Mouse (Mus musculus): ENCODE results near the gene Bahcc1. TPM values are rescaled to one million over a fixed set of nuclear protein-coding genes. Genes with fewer than 3 reads are reported as not detected.
A peak's percentile ranks its signal among the peaks of the same experiment; 100 is the strongest.

The Bahcc1 gene
- total and polyA plus RNA-seq, 2 experiments, result 1.2 to 3.4 TPM

DNA sequence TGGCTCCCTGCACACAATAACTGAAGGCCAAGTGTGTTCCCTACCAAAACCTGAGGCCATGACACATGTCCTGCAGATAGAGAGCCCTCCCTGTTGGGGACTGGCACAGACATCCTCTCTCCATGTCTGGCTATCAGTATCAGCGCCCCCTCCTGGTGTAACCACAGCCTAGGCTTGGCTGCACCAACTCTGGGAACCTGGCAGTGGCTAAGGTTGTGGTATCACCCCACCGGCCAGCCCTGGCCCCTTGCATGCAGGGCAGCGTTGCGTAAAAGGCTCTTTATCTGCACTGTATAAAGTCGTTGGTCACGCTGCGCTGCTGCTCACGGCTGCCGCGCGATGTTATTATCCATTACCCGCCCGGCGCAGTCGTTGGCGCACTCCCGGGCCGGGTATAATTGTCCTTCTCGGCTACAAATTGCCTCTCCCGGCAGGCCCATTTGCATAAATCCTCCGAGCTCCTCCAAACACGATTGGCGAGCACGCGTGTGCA lies 47.6 kb downstream of the Bahcc1 start:
- peak; percentile 68 for TF ChIP-seq CTCF (IDR thresholded peaks at IDR 0.05; ENCODE audit: low read depth, low read length)
- TF ChIP-seq POLR2A (IDR thresholded peaks at IDR 0.05; ENCODE audit: extremely low read depth, insufficient read depth, low read length), result no peak
- no peaks in the 10 kb centered on the region for H3K79me2 ChIP-seq (ENCODE audit: control insufficient read depth, insufficient read depth, low read length)
- 78% methylated on average over 25 of the region's 25 CpGs for WGBS
- no peaks in the 10 kb centered on the region for H3K27me3 ChIP-seq (ENCODE audit: control insufficient read depth, insufficient read depth, low read length)
- no peak overlapping the region for H3K9ac ChIP-seq (ENCODE audit: low read depth, low read length)
- no peak overlapping the region for H3K4me3 ChIP-seq (ENCODE audit: insufficient read depth, low read depth, low read length)
- H3K36me3 ChIP-seq (ENCODE audit: control insufficient read depth, insufficient read depth, low read length), result no peaks in the 10 kb centered on the region
- peak; percentile 86 for DNase-seq (ENCODE audit: extremely low read depth, low read depth, low spot score)
- H3K4me1 ChIP-seq (ENCODE audit: control insufficient read depth, insufficient read depth, low read length), result peaks cover 14% of the 10 kb centered on the region
- no peak overlapping the region for H3K27ac ChIP-seq (replicated peaks; ENCODE audit: insufficient read depth, low read depth, low read length)

DNA sequence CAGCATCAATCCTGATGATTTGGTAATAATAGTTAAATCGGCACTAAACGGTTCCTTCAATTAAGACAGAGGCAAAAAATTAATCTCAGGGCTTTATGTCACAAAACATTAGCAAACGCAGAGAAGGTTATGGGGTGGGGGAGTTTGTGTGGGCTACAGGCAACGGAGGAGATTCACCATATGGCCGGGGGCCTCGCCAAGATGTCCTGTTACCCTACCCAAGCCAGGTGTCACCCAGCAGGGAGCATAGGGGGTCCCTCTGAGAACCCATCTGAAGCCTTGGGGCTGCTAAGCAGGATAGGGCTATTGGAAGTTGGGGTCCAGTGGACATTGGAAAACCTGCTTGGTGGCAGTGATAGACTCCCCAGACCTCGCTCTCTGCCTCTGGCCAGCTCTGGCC lies 48.0 kb downstream of the Bahcc1 start:
- DNase-seq (ENCODE audit: extremely low read depth, low read depth, low spot score), result no peak
- no peak overlapping the region for H3K4me3 ChIP-seq (ENCODE audit: insufficient read depth, low read depth, low read length)
- H3K36me3 ChIP-seq (ENCODE audit: control insufficient read depth, insufficient read depth, low read length), result no peaks in the 10 kb centered on the region
- peaks cover 14% of the 10 kb centered on the region for H3K4me1 ChIP-seq (ENCODE audit: control insufficient read depth, insufficient read depth, low read length)
- WGBS, result 78% methylated on average over 7 of the region's 7 CpGs
- H3K9ac ChIP-seq (ENCODE audit: low read depth, low read length), result no peak overlapping the region
- H3K27me3 ChIP-seq (ENCODE audit: control insufficient read depth, insufficient read depth, low read length), result no peaks in the 10 kb centered on the region
- no peaks in the 10 kb centered on the region for H3K79me2 ChIP-seq (ENCODE audit: control insufficient read depth, insufficient read depth, low read length)
- H3K27ac ChIP-seq (replicated peaks; ENCODE audit: insufficient read depth, low read depth, low read length), result peak overlapping the region; percentile 39
- TF ChIP-seq CTCF (IDR thresholded peaks at IDR 0.05; ENCODE audit: low read depth, low read length) (no peak), POLR2A (IDR thresholded peaks at IDR 0.05; ENCODE audit: extremely low read depth, insufficient read depth, low read length) (no peak)

DNA sequence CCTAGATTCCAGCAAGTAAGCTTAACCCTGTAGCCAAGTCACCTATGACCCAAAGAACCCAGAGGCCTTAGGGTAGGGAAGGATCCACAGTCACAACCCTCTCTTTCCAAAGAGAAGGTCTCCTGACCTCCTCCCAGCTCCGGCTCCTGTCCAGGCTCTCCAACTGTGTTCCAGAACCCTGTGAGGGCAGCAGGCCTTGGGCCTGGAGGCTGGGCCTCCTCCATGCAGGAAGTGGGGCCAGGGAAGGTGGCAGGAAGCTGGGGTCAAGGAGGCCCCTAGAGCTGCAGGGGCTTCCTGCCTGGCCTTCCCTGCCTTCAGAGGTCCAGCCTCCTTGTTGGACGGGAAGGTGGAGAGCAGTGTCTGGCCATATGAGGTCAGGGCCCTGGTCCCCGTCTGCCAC lies 48.5 kb downstream of the Bahcc1 start:
- Histone ChIP-seq H3K36me3 (ENCODE audit: control insufficient read depth, insufficient read depth, low read length) (no peaks in the 10 kb centered on the region), H3K4me1 (ENCODE audit: control insufficient read depth, insufficient read depth, low read length) (peaks cover 14% of the 10 kb centered on the region), H3K79me2 (ENCODE audit: control insufficient read depth, insufficient read depth, low read length) (no peaks in the 10 kb centered on the region), H3K9ac (ENCODE audit: low read depth, low read length) (peak overlapping the region; percentile 1; the same call in 1 of the 2 replicates), H3K27me3 (ENCODE audit: control insufficient read depth, insufficient read depth, low read length) (no peaks in the 10 kb centered on the region), H3K4me3 (ENCODE audit: insufficient read depth, low read depth, low read length) (no peak overlapping the region), H3K27ac (replicated peaks; ENCODE audit: insufficient read depth, low read depth, low read length) (peak overlapping the region; percentile 39)
- 26% methylated on average over 3 of the region's 3 CpGs for WGBS
- peak; percentile 97 for DNase-seq (ENCODE audit: extremely low read depth, low read depth, low spot score)
- TF ChIP-seq CTCF (IDR thresholded peaks at IDR 0.05; ENCODE audit: low read depth, low read length) (no peak), POLR2A (IDR thresholded peaks at IDR 0.05; ENCODE audit: extremely low read depth, insufficient read depth, low read length) (no peak)

DNA sequence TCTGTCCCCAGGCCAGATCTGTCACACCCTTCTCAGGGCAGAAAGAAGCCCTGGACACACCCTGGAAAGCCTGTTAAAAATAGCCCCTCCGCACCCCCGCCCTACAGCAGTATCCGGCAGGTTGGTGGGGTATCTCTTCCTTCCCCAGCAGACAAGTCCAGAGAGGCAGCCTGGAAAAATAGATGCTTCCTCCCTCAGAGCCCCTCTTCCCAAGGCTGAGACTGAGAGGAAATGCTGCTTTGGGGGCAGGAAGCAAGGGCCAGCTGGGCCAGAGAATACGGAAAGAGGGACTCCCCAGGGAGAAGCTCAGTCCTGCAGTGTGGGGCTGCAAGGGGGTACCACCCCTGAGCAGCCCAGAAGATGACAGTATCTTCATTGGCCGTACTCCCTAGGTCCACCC lies 50.8 kb downstream of the Bahcc1 start:
- WGBS, result 80% methylated on average over 5 of the region's 5 CpGs
- H3K9ac ChIP-seq (ENCODE audit: low read depth, low read length), result no peak overlapping the region
- DNase-seq (ENCODE audit: extremely low read depth, low read depth, low spot score), result no peak
- H3K27me3 ChIP-seq (ENCODE audit: control insufficient read depth, insufficient read depth, low read length), result no peaks in the 10 kb centered on the region
- H3K4me3 ChIP-seq (ENCODE audit: insufficient read depth, low read depth, low read length), result no peak overlapping the region
- no peak overlapping the region for H3K27ac ChIP-seq (replicated peaks; ENCODE audit: insufficient read depth, low read depth, low read length)
- H3K4me1 ChIP-seq (ENCODE audit: control insufficient read depth, insufficient read depth, low read length), result peaks cover 14% of the 10 kb centered on the region
- TF ChIP-seq CTCF (IDR thresholded peaks at IDR 0.05; ENCODE audit: low read depth, low read length), result no peak
- no peak for TF ChIP-seq POLR2A (IDR thresholded peaks at IDR 0.05; ENCODE audit: extremely low read depth, insufficient read depth, low read length)
- no peaks in the 10 kb centered on the region for H3K79me2 ChIP-seq (ENCODE audit: control insufficient read depth, insufficient read depth, low read length)
- H3K36me3 ChIP-seq (ENCODE audit: control insufficient read depth, insufficient read depth, low read length), result no peaks in the 10 kb centered on the region; the same call in 1 of the 2 replicates

DNA sequence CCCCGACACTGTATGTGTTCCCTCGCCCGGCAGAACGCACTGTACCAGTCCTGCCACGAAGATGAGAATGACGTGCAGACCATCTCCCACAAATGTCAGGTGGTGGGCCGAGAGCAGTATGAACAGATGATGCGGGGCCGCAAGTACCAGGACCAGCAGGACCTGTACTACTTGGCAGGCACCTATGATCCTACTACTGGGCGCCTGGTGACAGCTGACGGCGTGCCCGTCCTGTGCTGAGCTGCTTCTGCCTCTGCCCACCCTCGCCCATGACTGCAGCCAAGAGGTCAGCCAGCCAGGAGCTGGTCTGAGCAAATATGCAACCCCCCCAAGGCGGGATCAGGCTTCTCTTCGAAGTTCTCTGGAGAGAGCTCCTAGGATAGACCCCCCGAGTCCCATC lies 56.9 kb downstream of the Bahcc1 start:
- H3K36me3 ChIP-seq (ENCODE audit: control insufficient read depth, insufficient read depth, low read length), result peaks cover 2% of the 10 kb centered on the region; the same call in 1 of the 2 replicates
- H3K4me1 ChIP-seq (ENCODE audit: control insufficient read depth, insufficient read depth, low read length), result no peaks in the 10 kb centered on the region
- H3K79me2 ChIP-seq (ENCODE audit: control insufficient read depth, insufficient read depth, low read length), result no peaks in the 10 kb centered on the region
- TF ChIP-seq CTCF (IDR thresholded peaks at IDR 0.05; ENCODE audit: low read depth, low read length) (no peak), POLR2A (IDR thresholded peaks at IDR 0.05; ENCODE audit: extremely low read depth, insufficient read depth, low read length) (no peak)
- 97% methylated on average over 17 of the region's 17 CpGs for WGBS
- DNase-seq (ENCODE audit: extremely low read depth, low read depth, low spot score), result no peak
- no peak overlapping the region for H3K9ac ChIP-seq (ENCODE audit: low read depth, low read length)
- no peak overlapping the region for H3K27ac ChIP-seq (replicated peaks; ENCODE audit: insufficient read depth, low read depth, low read length)
- no peaks in the 10 kb centered on the region for H3K27me3 ChIP-seq (ENCODE audit: control insufficient read depth, insufficient read depth, low read length)
- H3K4me3 ChIP-seq (ENCODE audit: insufficient read depth, low read depth, low read length), result no peak overlapping the region

DNA sequence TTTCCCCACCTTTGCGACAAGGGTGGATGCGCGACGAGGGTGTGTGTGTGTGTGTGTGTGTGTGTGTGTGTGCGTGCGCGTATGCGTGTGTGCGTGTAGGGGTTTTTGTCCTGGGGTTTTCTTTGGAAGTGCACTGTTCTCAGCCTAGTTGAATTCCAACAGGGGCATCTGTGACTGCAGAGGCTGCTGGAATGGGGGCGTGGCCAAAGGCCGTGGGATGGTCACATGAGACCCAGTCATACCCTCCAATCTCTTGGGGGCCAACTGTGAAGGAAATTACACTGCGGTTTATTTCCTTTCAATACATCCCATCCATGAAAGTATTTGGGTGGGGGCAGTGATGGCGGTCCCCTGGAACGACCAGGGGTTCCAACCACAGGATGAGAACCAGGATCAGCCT lies 57.5 kb downstream of the Bahcc1 start:
- H3K79me2 ChIP-seq (ENCODE audit: control insufficient read depth, insufficient read depth, low read length), result no peaks in the 10 kb centered on the region
- no peaks in the 10 kb centered on the region for H3K27me3 ChIP-seq (ENCODE audit: control insufficient read depth, insufficient read depth, low read length)
- no peaks in the 10 kb centered on the region for H3K4me1 ChIP-seq (ENCODE audit: control insufficient read depth, insufficient read depth, low read length)
- no peak overlapping the region for H3K27ac ChIP-seq (replicated peaks; ENCODE audit: insufficient read depth, low read depth, low read length)
- TF ChIP-seq POLR2A (IDR thresholded peaks at IDR 0.05; ENCODE audit: extremely low read depth, insufficient read depth, low read length) (no peak), CTCF (IDR thresholded peaks at IDR 0.05; ENCODE audit: low read depth, low read length) (no peak)
- peaks cover 2% of the 10 kb centered on the region; the same call in 1 of the 2 replicates for H3K36me3 ChIP-seq (ENCODE audit: control insufficient read depth, insufficient read depth, low read length)
- no peak overlapping the region for H3K4me3 ChIP-seq (ENCODE audit: insufficient read depth, low read depth, low read length)
- 95% methylated on average over 14 of the region's 14 CpGs for WGBS
- H3K9ac ChIP-seq (ENCODE audit: low read depth, low read length), result no peak overlapping the region
- no peak for DNase-seq (ENCODE audit: extremely low read depth, low read depth, low spot score)

Data from liver, adult 2 months (tissue).